Mouse (Mus musculus) macrophage (primary cell): ENCODE data around the gene Ufc1. TPM values are rescaled to one million over a fixed set of nuclear protein-coding genes. Genes with fewer than 3 reads are reported as not detected.
"Not testable (repeated sequence)": the region's sequence is repeated elsewhere in the genome, so short reads cannot be mapped to it uniquely, and the experiment has no call there.

Source experiments
- H3K27ac ChIP-seq: fragments of 350-480 bp; formaldehyde crosslinking; 2 replicates; pipeline ENCODE4 v1.9.0; 2021
- H3K36me3 ChIP-seq: fragments of 350-480 bp; formaldehyde crosslinking; 2 replicates; pipeline ENCODE4 v1.9.0; 2021; ENCODE audit errors: inconsistent target
- H3K4me3 ChIP-seq: fragments of 350-480 bp; formaldehyde crosslinking; 2 replicates; pipeline ENCODE4 v1.9.0; 2021; ENCODE audit errors: inconsistent target
- H3K79me2 ChIP-seq: fragments of 350-480 bp; formaldehyde crosslinking; 2 replicates; pipeline ENCODE4 v1.9.0; 2021; ENCODE audit errors: inconsistent target
- WGBS: methylation state at CpG from one replicate; pipeline ENCODE4 v1.1.7; 2026; ENCODE audit warnings: inconsistent platforms; ENCODE audit not compliant: missing documents; 5-methylcytosine and 5-hydroxymethylcytosine counted together
- polyA plus RNA-seq: library from polyadenylated mRNA; stranded (reverse); fragments of 250-400 nt; gene quantifications from 3 replicates; pipeline ENCODE4 v1.2.4, GENCODE M21; 2018; ENCODE audit warnings: inconsistent platforms

The Ufc1 gene
- polyA plus RNA-seq, 1 experiment from 2014 or later = 67.0 TPM

GRCm38 (mm10) chr1:171250680-171251593 lies 43.9 kb downstream of the Ufc1 start, which contains the start of gene Ndufs2:
Ndufs2 (minus strand) TSS chr1:171251388.
- H3K79me2 ChIP-seq = peaks cover 9% of the 10 kb centered on the region
- WGBS = 64% methylated on average over 26 of the region's 26 CpGs
- no peaks in the 10 kb centered on the region for H3K36me3 ChIP-seq
- H3K4me3 ChIP-seq = no peak within 1 kb of the TSS
- no peak within 1 kb of the TSS for H3K27ac ChIP-seq

GRCm38 (mm10) chr1:171249913-171250600 lies 44.8 kb downstream of the Ufc1 start, which contains the start of gene Adamts4:
Adamts4 (plus strand) TSS chr1:171250421.
- no peak within 1 kb of the TSS for H3K4me3 ChIP-seq
- no peak within 1 kb of the TSS for H3K27ac ChIP-seq

GRCm38 (mm10) chr1:171248386-171249226 lies 46.2 kb downstream of the Ufc1 start:
- H3K27ac ChIP-seq = no peak overlapping the region
- H3K36me3 ChIP-seq = peaks cover 15% of the 10 kb centered on the region; the same call in 1 of the 2 replicates
- peaks cover 32% of the 10 kb centered on the region for H3K79me2 ChIP-seq
- no peak overlapping the region for H3K4me3 ChIP-seq
- WGBS = 71% methylated on average over 2 of the region's 3 CpGs

More at GRCm38 (mm10) chr1:171249913-171250600, 44.8 kb downstream of the Ufc1 start, which contains the start of gene Adamts4:
- 35% methylated on average over 5 of the region's 5 CpGs for WGBS
- H3K36me3 ChIP-seq = 0 out of 2 replicates have a peak, but pooled peaks cover 4% of the 10 kb centered on the region
- H3K79me2 ChIP-seq = peaks cover 18% of the 10 kb centered on the region

- H3K27ac ChIP-seq = peak overlapping the region; percentile 71
- 0 out of 2 replicates have a peak overlapping the region, but pooled peaks have one; percentile 83 for H3K4me3 ChIP-seq
- peaks cover 22% of the 10 kb centered on the region; the same call in 1 of the 2 replicates for H3K36me3 ChIP-seq
- 37% methylated on average over 3 of the region's 4 CpGs for WGBS
- H3K79me2 ChIP-seq = peaks cover 39% of the 10 kb centered on the region
Observed at GRCm38 (mm10) chr1:171247916-171248315, 46.9 kb downstream of the Ufc1 start.

- Histone ChIP-seq H3K36me3 (peaks cover 25% of the 10 kb centered on the region; the same call in 1 of the 2 replicates), H3K27ac (peak overlapping the region; percentile 71), H3K4me3 (peak overlapping the region; percentile 83), H3K79me2 (peaks cover 44% of the 10 kb centered on the region)
- 24% methylated on average over 13 of the region's 13 CpGs for WGBS
Observed at GRCm38 (mm10) chr1:171247453-171247841, 47.4 kb downstream of the Ufc1 start.

- H3K79me2 ChIP-seq = peaks cover 50% of the 10 kb centered on the region
- peak overlapping the region; percentile 71 for H3K27ac ChIP-seq
- H3K36me3 ChIP-seq = peaks cover 30% of the 10 kb centered on the region; the same call in 1 of the 2 replicates
- WGBS = under 1% methylated on average over 39 of the region's 41 CpGs
- H3K4me3 ChIP-seq = peak overlapping the region; percentile 83
Observed at GRCm38 (mm10) chr1:171246709-171247452, 47.9 kb downstream of the Ufc1 start.

- Histone ChIP-seq H3K27ac (no peak overlapping the region), H3K36me3 (peaks cover 45% of the 10 kb centered on the region), H3K4me3 (no peak overlapping the region), H3K79me2 (peaks cover 65% of the 10 kb centered on the region)
- WGBS = 90% methylated on average over 8 of the region's 8 CpGs
Observed at GRCm38 (mm10) chr1:171245353-171245752, 49.5 kb downstream of the Ufc1 start.

- 93% methylated on average over 9 of the region's 12 CpGs for WGBS
- H3K27ac ChIP-seq, H3K4me3 ChIP-seq: not testable (repeated sequence)
- Histone ChIP-seq H3K36me3 (peaks cover 78% of the 10 kb centered on the region), H3K79me2 (peaks cover 94% of the 10 kb centered on the region)
Observed at GRCm38 (mm10) chr1:171241952-171242351, 52.9 kb downstream of the Ufc1 start.

- Histone ChIP-seq H3K4me3 (no peak overlapping the region), H3K27ac (no peak overlapping the region), H3K36me3 (peaks cover 85% of the 10 kb centered on the region), H3K79me2 (peaks cover 95% of the 10 kb centered on the region)
- 94% methylated on average over 8 of the region's 10 CpGs for WGBS
Observed at GRCm38 (mm10) chr1:171240911-171241310, 53.9 kb downstream of the Ufc1 start.

- Histone ChIP-seq H3K79me2 (peaks cover 95% of the 10 kb centered on the region), H3K27ac (no peak overlapping the region), H3K36me3 (peaks cover 82% of the 10 kb centered on the region), H3K4me3 (no peak overlapping the region)
- WGBS = 93% methylated on average over 15 of the region's 15 CpGs
Observed at GRCm38 (mm10) chr1:171239992-171240744, 54.7 kb downstream of the Ufc1 start.
